Mouse (Mus musculus): Measurements from ENCODE around the gene Spopl. TPM values are rescaled to one million over a fixed set of nuclear protein-coding genes. Genes with fewer than 3 reads are reported as not detected.

Gene Spopl
- total and polyA plus RNA-seq, 2 experiments from 2014 or later, result 6.6 to 16.7 TPM

DNA sequence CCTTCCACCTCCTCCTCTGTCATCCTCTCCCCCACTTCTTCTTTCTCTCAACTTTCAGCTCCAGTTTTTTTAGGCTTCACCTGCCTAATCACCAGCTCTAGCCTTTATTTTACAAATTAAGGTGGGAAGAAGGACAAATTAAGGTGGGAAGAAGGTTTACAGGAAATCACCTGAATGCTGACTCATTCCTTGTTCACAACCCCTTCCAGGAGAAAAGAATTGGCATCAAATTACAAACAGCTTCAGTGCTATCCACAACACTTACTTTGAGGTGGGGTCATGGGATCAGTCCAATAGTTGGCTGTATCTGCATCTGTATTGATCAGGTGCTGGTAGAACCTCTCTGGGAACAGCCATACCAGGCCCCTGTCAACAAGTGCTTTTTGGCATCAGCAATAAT, 114.5 kb downstream of the Spopl start:
- Histone ChIP-seq H3K36me3 (replicated peaks; ENCODE audit: control insufficient read depth, insufficient read depth, low read length) (no peaks in the 10 kb centered on the region), H3K27ac (ENCODE audit: low read depth) (no peak overlapping the region), H3K4me1 (ENCODE audit: control insufficient read depth, insufficient read depth) (no peaks in the 10 kb centered on the region), H3K9ac (replicated peaks; ENCODE audit: low read depth, low read length) (no peak overlapping the region), H3K4me2 (ENCODE audit: low read depth, low read length) (no peak overlapping the region), H3K9me3 (replicated peaks; ENCODE audit: control insufficient read depth, low read length) (no peaks in the 10 kb centered on the region), H3K4me3 (ENCODE audit: low read depth, low read length) (no peak overlapping the region), H3K27me3 (ENCODE audit: control insufficient read depth, insufficient read depth, low read length) (no peaks in the 10 kb centered on the region)
- DNase-seq (ENCODE audit: low spot score), result no peak
- TF ChIP-seq EP300 (IDR thresholded peaks at IDR 0.05; ENCODE audit: low read depth), result no peak
- no peak for TF ChIP-seq CTCF (IDR thresholded peaks at IDR 0.05; ENCODE audit: low read depth)
- no peak for ATAC-seq (ENCODE audit: insufficient read depth, low read depth)

All from heart, postnatal 0 days (tissue).